Mouse (Mus musculus) hindbrain, embryonic 14.5 days (tissue): ENCODE measurements around the gene Slc17a7. TPM values are rescaled to one million over a fixed set of nuclear protein-coding genes. Genes with fewer than 3 reads are reported as not detected.
"Not testable (repeated sequence)": the region's sequence is repeated elsewhere in the genome, so short reads cannot be mapped to it uniquely, and the experiment has no call there.

Source experiments
- ATAC-seq: fragments of 200-750 bp; cut with Nextera tagmentation; 2 replicates; pipeline ENCODE4 v1.8.0; 2017; ENCODE audit warnings: moderate number of reproducible peaks, mild to moderate bottlenecking, moderate TSS enrichment, moderate library complexity; ENCODE audit not compliant: low FRiP score
- DNase-seq: peaks from one replicate; pipeline ENCODE4 v3.0.0-alpha.2; 2015; ENCODE audit warnings: low spot score
- H3K27ac ChIP-seq: fragments of 300-500 bp; sonication (generic); 2 replicates; pipeline ENCODE4 v1.5.1; 2014; ENCODE audit warnings: mild to moderate bottlenecking, moderate library complexity
- H3K27me3 ChIP-seq: fragments of 300-500 bp; sonication (generic); 2 replicates; pipeline ENCODE4 v1.6.1; 2014; ENCODE audit warnings: mild to moderate bottlenecking, low read length, mixed read lengths; ENCODE audit not compliant: control insufficient read depth, insufficient read depth
- H3K36me3 ChIP-seq: fragments of 300-500 bp; sonication (generic); replicated peaks from 2 replicates; pipeline ENCODE4 v1.6.1; 2014; ENCODE audit not compliant: control insufficient read depth, insufficient read depth
- H3K4me1 ChIP-seq: fragments of 300-500 bp; sonication (generic); replicated peaks from 2 replicates; pipeline ENCODE4 v1.6.1; 2014; ENCODE audit warnings: antibody characterized with exemption, low read length, mixed read lengths; ENCODE audit not compliant: control insufficient read depth, insufficient read depth
- H3K4me2 ChIP-seq: fragments of 300-500 bp; sonication (generic); replicated peaks from 2 replicates; pipeline ENCODE4 v1.6.1; 2014; ENCODE audit warnings: mild to moderate bottlenecking, moderate library complexity
- H3K4me3 ChIP-seq: fragments of 300-500 bp; sonication (generic); replicated peaks from 2 replicates; pipeline ENCODE4 v1.5.1; 2014; ENCODE audit warnings: mild to moderate bottlenecking, low read length
- H3K9ac ChIP-seq: fragments of 300-500 bp; sonication (generic); 2 replicates; pipeline ENCODE4 v1.6.1; 2014
- H3K9me3 ChIP-seq: fragments of 300-500 bp; sonication (generic); 2 replicates; pipeline ENCODE4 v1.6.1; 2016; ENCODE audit warnings: low read length; ENCODE audit not compliant: control insufficient read depth
- WGBS: fragments of 180-500 bp; shearing (Covaris S2); extraction: QIAGEN DNeasy Blood & Tissue Kit; methylation state at CpG from one replicate; pipeline ENCODE4 v1.1.7; 2014; 5-methylcytosine and 5-hydroxymethylcytosine counted together
- polyA plus RNA-seq: library from polyadenylated mRNA; unstranded; fragments of >200 nt; fragmentation: Nextera tagmentation; extraction: Ambion mirVana; gene quantifications from 2 replicates; pipeline ENCODE4 v1.2.1, GENCODE M21; 2014

Gene Slc17a7
- polyA plus RNA-seq, 1 experiment from 2014 or later: 0.48 TPM

- DNase-seq (no peak), ATAC-seq (no peak)
- H3K27me3 ChIP-seq: peaks cover 85% of the 10 kb centered on the region
- no peak overlapping the region; the same call in 1 of the 2 replicates for H3K9ac ChIP-seq
- 0 out of 2 replicates have a peak, but pooled peaks cover 6% of the 10 kb centered on the region for H3K9me3 ChIP-seq
- peaks cover 18% of the 10 kb centered on the region; the same call in 1 of the 2 replicates for H3K4me1 ChIP-seq
- H3K4me3 ChIP-seq: no peak overlapping the region
- H3K27ac ChIP-seq: no peak overlapping the region
- no peaks in the 10 kb centered on the region for H3K36me3 ChIP-seq
- H3K4me2 ChIP-seq: peak overlapping the region; percentile 22; the same call in 1 of the 2 replicates
- under 1% methylated on average over 19 of the region's 19 CpGs for WGBS
Observed at GRCm38 (mm10) chr7:45167761-45168445, 4.2 kb downstream of the Slc17a7 start.

- H3K4me2 ChIP-seq: peak overlapping the region; percentile 11; the same call in 1 of the 2 replicates
- H3K9ac ChIP-seq: no peak overlapping the region
- peaks cover 16% of the 10 kb centered on the region; the same call in 1 of the 2 replicates for H3K4me1 ChIP-seq
- 0 out of 2 replicates have a peak, but pooled peaks cover 6% of the 10 kb centered on the region for H3K9me3 ChIP-seq
- no peak for DNase-seq
- H3K4me3 ChIP-seq: 0 out of 2 replicates have a peak overlapping the region, but pooled peaks have one; percentile 6
- WGBS: 2% methylated on average over 24 of the region's 24 CpGs
- H3K27ac ChIP-seq: no peak overlapping the region
- peaks cover 78% of the 10 kb centered on the region for H3K27me3 ChIP-seq
- ATAC-seq: no peak
- no peaks in the 10 kb centered on the region for H3K36me3 ChIP-seq
Observed at GRCm38 (mm10) chr7:45168656-45169055, 4.9 kb downstream of the Slc17a7 start.

GRCm38 (mm10) chr7:45169495-45169894 lies 5.7 kb downstream of the Slc17a7 start:
- Histone ChIP-seq H3K4me3 (no peak overlapping the region), H3K4me1 (peaks cover 10% of the 10 kb centered on the region; the same call in 1 of the 2 replicates), H3K9me3 (0 out of 2 replicates have a peak, but pooled peaks cover 6% of the 10 kb centered on the region), H3K27me3 (peaks cover 77% of the 10 kb centered on the region), H3K4me2 (no peak overlapping the region), H3K27ac (no peak overlapping the region), H3K9ac (no peak overlapping the region), H3K36me3 (no peaks in the 10 kb centered on the region)
- WGBS: 90% methylated on average over 3 of the region's 3 CpGs
- ATAC-seq (no peak), DNase-seq (no peak)

- Histone ChIP-seq H3K4me3 (no peak overlapping the region), H3K4me2 (no peak overlapping the region), H3K27me3 (peaks cover 77% of the 10 kb centered on the region), H3K9me3 (0 out of 2 replicates have a peak, but pooled peaks cover 6% of the 10 kb centered on the region), H3K4me1 (peaks cover 15% of the 10 kb centered on the region; the same call in 1 of the 2 replicates), H3K9ac (no peak overlapping the region), H3K36me3 (no peaks in the 10 kb centered on the region), H3K27ac (no peak overlapping the region)
- ATAC-seq (no peak), DNase-seq (no peak)
- WGBS: 64% methylated on average over 7 of the region's 7 CpGs
Observed at GRCm38 (mm10) chr7:45172974-45173373, 9.2 kb downstream of the Slc17a7 start.

GRCm38 (mm10) chr7:45173772-45174171 lies 10.0 kb downstream of the Slc17a7 start:
- not testable (repeated sequence) for H3K9me3 ChIP-seq, H3K4me1 ChIP-seq, H3K27ac ChIP-seq, H3K36me3 ChIP-seq, ATAC-seq, H3K9ac ChIP-seq, DNase-seq, H3K4me3 ChIP-seq, H3K4me2 ChIP-seq
- WGBS: 62% methylated on average over 1 of the region's 1 CpGs
- peaks cover 77% of the 10 kb centered on the region for H3K27me3 ChIP-seq

GRCm38 (mm10) chr7:45174567-45175280 lies 11.0 kb downstream of the Slc17a7 start:
- H3K4me2 ChIP-seq: no peak overlapping the region
- H3K9ac ChIP-seq: no peak overlapping the region
- DNase-seq (no peak), ATAC-seq (0 out of 2 replicates have a peak, but pooled peaks have one; percentile 34)
- 4% methylated on average over 28 of the region's 29 CpGs for WGBS
- H3K9me3 ChIP-seq: 0 out of 2 replicates have a peak, but pooled peaks cover 2% of the 10 kb centered on the region
- no peak overlapping the region for H3K27ac ChIP-seq
- 0 out of 2 replicates have a peak, but pooled peaks cover 9% of the 10 kb centered on the region for H3K4me1 ChIP-seq
- H3K36me3 ChIP-seq: no peaks in the 10 kb centered on the region
- no peak overlapping the region for H3K4me3 ChIP-seq
- H3K27me3 ChIP-seq: peaks cover 77% of the 10 kb centered on the region

- Histone ChIP-seq H3K9ac (no peak overlapping the region), H3K4me3 (no peak overlapping the region), H3K9me3 (no peaks in the 10 kb centered on the region), H3K27ac (no peak overlapping the region), H3K4me2 (no peak overlapping the region), H3K4me1 (0 out of 2 replicates have a peak, but pooled peaks cover 9% of the 10 kb centered on the region), H3K27me3 (peaks cover 77% of the 10 kb centered on the region), H3K36me3 (no peaks in the 10 kb centered on the region)
- ATAC-seq (no peak), DNase-seq (no peak)
- 4% methylated on average over 13 of the region's 13 CpGs for WGBS
Observed at GRCm38 (mm10) chr7:45175398-45175797, 11.6 kb downstream of the Slc17a7 start.

- H3K36me3 ChIP-seq: no peaks in the 10 kb centered on the region
- H3K4me2 ChIP-seq: peak overlapping the region; percentile 24
- WGBS: under 1% methylated on average over 23 of the region's 23 CpGs
- no peak overlapping the region for H3K27ac ChIP-seq
- no peaks in the 10 kb centered on the region for H3K9me3 ChIP-seq
- H3K27me3 ChIP-seq: peaks cover 83% of the 10 kb centered on the region
- H3K4me1 ChIP-seq: 0 out of 2 replicates have a peak, but pooled peaks cover 9% of the 10 kb centered on the region
- no peak overlapping the region for H3K4me3 ChIP-seq
- no peak overlapping the region for H3K9ac ChIP-seq
- ATAC-seq (no peak), DNase-seq (no peak)
Observed at GRCm38 (mm10) chr7:45175929-45176328, 12.2 kb downstream of the Slc17a7 start.

- DNase-seq (no peak), ATAC-seq (no peak)
- no peaks in the 10 kb centered on the region for H3K36me3 ChIP-seq
- no peak overlapping the region for H3K4me3 ChIP-seq
- WGBS: 2% methylated on average over 30 of the region's 31 CpGs
- no peak overlapping the region for H3K27ac ChIP-seq
- peaks cover 9% of the 10 kb centered on the region; the same call in 1 of the 2 replicates for H3K4me1 ChIP-seq
- no peak overlapping the region for H3K9ac ChIP-seq
- H3K9me3 ChIP-seq: no peaks in the 10 kb centered on the region
- H3K27me3 ChIP-seq: peaks cover 87% of the 10 kb centered on the region
- H3K4me2 ChIP-seq: peak overlapping the region; percentile 24
Observed at GRCm38 (mm10) chr7:45176356-45176755, 12.6 kb downstream of the Slc17a7 start.
